Mouse (Mus musculus) ES-Bruce4 (cell line): ENCODE results near the gene Zfyve16.

Experiments
- CTCF ChIP-seq: IDR thresholded peaks from one replicate; pipeline ENCODE4 v1.8.1; 2011; ENCODE audit warnings: low read depth, low read length
- POLR2A ChIP-seq: IDR thresholded peaks from one replicate; pipeline ENCODE4 v1.8.1; 2011; ENCODE audit warnings: low read length; ENCODE audit not compliant: insufficient read depth

- TF ChIP-seq POLR2A, result no peak
- TF ChIP-seq CTCF, result no peak
These were observed 92.0 kb downstream of the Zfyve16 start for GRCm38 (mm10) chr13:92438656-92439055.
